Mouse (Mus musculus): ENCODE results near the gene Gm36079. TPM values are rescaled to one million over a fixed set of nuclear protein-coding genes. Genes with fewer than 3 reads are reported as not detected.
"Not testable (repeated sequence)": the region's sequence is repeated elsewhere in the genome, so short reads cannot be mapped to it uniquely, and the experiment has no call there.

The Gm36079 gene
- polyA plus RNA-seq, 2 experiments from 2014 or later = not detected

DNA sequence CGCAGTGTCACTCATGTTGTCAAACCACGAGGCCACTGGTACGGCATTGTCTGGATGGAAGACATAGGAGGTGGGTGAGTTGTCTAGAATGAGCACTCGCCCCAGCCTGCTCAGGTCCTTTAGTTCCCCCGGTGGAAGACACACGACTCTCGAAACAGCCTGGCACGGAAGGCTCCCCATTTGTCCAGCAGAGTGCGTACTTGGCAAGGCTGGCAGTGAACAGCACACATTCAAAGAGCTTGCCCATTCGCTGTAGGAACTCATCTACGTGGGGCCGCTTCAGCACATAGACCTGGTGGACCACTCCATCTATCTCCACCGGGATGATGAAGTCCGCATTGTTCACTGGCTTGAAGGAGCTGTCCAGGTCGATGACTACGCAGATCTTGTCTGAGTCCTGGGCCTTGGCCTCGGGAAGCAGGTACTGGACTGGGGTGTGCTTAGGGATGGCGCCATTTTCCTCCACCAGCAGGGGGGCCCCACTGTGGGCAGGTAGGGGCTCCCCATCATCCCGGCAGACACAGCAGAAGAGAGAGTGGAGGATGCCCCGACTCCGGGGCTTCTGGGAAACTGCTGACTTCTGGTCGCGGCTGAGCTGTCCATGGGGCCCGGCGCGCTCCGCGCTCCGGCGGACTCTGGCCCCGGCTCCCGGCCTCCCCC, 11.3 kb downstream of the Gm36079 start:
- not testable (repeated sequence) for ATAC-seq

DNA sequence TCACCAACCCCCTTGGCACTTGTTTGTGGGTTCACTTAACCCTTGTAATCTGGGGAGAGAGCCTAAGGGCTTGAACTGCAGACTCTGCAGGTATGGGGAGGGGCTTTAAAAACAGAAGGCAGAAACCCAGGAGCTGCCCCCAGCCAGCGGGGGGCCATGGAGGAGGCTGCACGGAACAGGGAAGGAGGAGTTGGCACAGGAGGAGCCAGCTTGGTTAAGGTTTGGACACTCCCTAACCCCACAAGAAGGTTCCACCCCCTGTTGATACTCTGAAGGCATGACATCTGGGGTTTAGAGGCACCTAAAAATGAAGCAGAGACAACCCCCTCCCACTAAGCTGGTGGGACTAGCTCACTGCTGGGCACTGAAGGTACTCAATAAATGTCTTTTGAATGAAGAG, 12.8 kb downstream of the Gm36079 start:
- ATAC-seq = not testable (repeated sequence)

DNA sequence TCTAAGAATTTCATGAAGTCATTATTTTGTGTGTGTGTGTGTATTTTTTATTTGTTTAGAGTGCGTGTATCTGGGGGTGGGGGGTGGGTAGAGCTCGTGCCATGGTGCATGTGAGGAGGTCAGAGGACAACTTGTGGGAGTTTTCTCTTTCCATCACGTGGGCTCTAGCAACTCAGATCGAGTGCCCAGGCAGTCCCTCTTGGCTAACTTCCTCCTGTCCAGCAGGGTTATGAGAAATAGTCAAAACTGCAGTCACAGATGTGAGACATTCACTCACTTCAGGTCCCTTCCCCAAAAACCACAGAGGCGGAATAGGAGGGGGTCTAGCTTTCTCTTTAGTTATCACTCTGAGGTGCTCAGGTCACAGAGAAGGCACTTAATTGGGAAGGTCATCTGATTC, 13.3 kb downstream of the Gm36079 start:
- not testable (repeated sequence) for ATAC-seq

DNA sequence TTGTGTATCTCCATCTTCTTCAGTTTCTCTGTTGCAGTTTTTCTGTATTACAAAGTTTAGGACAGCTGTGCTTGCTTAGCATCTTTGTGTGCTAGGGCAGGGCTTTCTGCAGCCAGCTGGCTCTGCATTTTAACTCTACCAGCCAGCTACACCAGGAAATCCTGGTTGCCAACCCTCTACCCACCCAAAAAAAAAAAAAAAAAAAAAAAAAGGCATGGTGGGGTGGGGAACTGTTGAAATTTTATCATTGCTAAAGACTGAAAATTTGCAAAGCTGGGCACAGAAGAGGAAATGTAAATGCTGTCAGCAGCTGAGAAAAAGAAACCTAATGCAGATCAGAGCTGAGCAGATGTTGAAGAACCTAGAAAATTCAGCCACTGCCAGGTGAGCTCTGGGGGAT, 16.7 kb downstream of the Gm36079 start:
- ATAC-seq = not testable (repeated sequence)

DNA sequence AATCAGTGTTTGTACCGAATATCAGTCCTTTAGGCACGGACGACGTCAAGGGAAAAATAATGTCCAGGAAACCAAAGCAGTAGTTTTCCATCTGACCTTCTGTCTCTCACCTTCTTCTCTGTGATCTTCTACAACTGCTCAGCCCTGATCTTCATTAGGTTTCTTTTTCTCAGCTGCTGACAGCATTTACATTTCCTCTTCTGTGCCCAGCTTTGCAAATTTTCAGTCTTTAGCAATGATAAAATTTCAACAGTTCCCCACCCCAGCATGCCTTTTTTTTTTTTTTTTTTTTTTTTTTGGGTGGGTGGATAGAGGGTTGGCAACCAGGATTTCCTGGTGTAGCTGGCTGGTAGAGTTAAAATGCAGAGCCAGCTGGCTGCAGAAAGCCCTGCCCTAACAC, 27.6 kb downstream of the Gm36079 start:
- ATAC-seq = not testable (repeated sequence)

DNA sequence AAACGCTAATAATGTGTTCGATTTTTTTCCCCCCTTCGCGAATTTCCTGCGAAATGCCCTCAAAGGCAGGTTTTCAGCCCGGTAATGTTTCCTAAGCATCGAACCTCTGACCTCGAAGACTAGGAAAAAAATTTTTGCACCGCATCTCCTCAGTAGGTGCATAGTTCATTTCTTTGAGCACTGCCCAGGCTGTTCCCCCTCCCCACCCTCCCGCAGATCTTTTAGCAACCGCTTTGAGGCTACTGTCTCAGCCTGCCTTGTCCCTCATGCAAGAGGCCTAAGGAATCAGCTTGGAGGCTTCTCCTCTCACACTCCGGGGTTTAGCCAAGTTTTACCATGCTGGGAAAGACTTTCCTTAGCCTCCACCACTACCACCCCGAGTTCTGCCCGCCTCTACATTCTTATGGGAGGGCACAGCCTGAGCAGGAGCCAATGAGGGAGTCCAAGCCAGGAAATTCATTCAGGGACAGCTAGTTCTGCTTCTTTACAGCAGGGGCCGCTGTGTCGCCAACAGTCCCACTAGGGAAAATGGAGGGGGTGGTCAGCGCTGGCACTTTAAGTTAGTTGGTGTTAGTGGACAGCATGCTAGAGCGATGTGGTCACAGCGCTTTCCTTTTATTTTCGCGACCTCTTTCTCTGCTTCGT, 28.2 kb downstream of the Gm36079 start:
- ATAC-seq = peak; percentile 79

DNA sequence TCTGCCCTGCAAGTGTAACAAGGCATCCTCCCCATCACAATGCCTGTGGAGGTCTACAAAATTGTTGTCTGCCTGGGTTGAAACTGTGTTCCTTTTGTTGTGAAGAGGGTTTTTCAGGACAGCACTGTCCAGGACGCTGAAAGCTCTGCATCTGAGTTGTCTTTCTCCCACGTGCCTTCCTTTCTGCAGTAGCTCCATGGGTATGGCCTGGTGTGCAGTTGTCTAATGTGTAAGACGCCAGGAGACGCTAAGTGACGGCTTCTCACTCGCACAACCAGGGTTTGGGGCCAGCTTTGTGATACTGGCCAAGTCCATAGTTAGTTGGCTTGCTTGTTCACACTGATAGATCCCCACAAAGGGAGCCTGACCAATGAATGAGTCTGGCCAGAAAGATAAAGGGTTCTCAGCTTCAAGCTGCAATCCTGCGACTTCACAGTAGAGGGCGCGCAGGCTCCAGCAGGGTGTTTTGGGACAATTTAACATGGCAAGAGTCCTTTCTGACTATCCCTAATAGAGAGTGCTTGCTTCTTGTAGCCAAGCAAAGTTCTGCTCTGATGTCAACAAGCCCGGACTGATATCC, 34.8 kb downstream of the Gm36079 start:
- ATAC-seq = peak; percentile 74

DNA sequence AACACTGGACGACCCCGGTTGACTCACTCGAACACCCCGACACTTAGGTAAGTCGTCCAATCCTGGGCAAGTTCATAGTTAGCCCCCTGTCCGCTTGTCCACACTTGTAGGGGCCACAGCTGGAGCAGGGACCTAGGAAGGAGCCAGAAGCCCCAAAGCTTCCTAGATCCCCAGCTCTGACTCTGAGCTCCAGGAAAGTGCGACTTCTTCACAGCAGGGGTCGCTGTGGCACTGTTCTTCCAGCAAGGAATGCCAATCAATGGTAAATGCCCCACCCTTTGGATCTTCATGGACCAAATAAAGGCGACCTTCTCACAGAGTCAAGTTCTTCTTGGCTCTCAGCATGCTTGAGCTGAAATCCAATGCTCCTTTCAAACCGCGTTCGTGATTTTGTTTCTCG, 35.5 kb downstream of the Gm36079 start:
- peak; percentile 42 for ATAC-seq

Other genes starting within 250 kb of the Gm36079 start
- gene Zfp131, start 236.1 kb downstream of the Gm36079 start, polyA plus RNA-seq (2017; shearing (Covaris generic)) = 10 to 100 TPM; 26.1 to 29.2 TPM
- gene AF067063, start 196.8 kb downstream of the Gm36079 start, polyA plus RNA-seq (2017; shearing (Covaris generic)) = not detected
- not detected for gene D13Ertd608e, start 191.0 kb downstream of the Gm36079 start, polyA plus RNA-seq (2017; shearing (Covaris generic))
- not detected for gene Tcstv1, start 132.2 kb downstream of the Gm36079 start, polyA plus RNA-seq (2017; shearing (Covaris generic))
- not detected for gene Gm21761, start 97.7 kb downstream of the Gm36079 start, polyA plus RNA-seq (2017; shearing (Covaris generic))
- gene B020031M17Rik, start 76.2 kb downstream of the Gm36079 start, polyA plus RNA-seq (2017; shearing (Covaris generic)) = not detected
- under 1 TPM; 0.24 TPM for gene Gm21188, start 25.2 kb upstream of the Gm36079 start, polyA plus RNA-seq (2017; shearing (Covaris generic))
- gene Gm20767, start 113.2 kb upstream of the Gm36079 start, polyA plus RNA-seq (2017; shearing (Covaris generic)) = not detected
- gene Gm21818, start 145.4 kb upstream of the Gm36079 start, polyA plus RNA-seq (2017; shearing (Covaris generic)) = not detected
- gene Gm21762, start 188.9 kb upstream of the Gm36079 start, polyA plus RNA-seq (2017; shearing (Covaris generic)) = not detected
- gene Gm21731, start 212.1 kb upstream of the Gm36079 start, polyA plus RNA-seq (2017; shearing (Covaris generic)) = not detected
- not detected for gene AF067061, start 236.1 kb upstream of the Gm36079 start, polyA plus RNA-seq (2017; shearing (Covaris generic))

All from CD4-positive, CD25-positive, alpha-beta regulatory T cell, adult 4 months (primary cell).